Mouse (Mus musculus): ENCODE results near the gene Hoxb3.

Gene Hoxb3

GRCm38 (mm10) chr11:96302381-96303150, 20.6 kb upstream of the Hoxb3 start:
- DNase-seq (ENCODE audit: extremely low read depth, insufficient read length, low spot score), result no peak

GRCm38 (mm10) chr11:96303151-96304099, 19.7 kb upstream of the Hoxb3 start, which contains the start of gene Hoxb5:
Gene Hoxb5, plus strand, starts transcription at chr11:96303336.
- DNase-seq (ENCODE audit: extremely low read depth, insufficient read length, low spot score), result peak; percentile 61

GRCm38 (mm10) chr11:96304381-96305195, 18.5 kb upstream of the Hoxb3 start:
- DNase-seq (ENCODE audit: extremely low read depth, insufficient read length, low spot score), result no peak

GRCm38 (mm10) chr11:96305505-96306182, 17.5 kb upstream of the Hoxb3 start:
- no peak for DNase-seq (ENCODE audit: extremely low read depth, insufficient read length, low spot score)

- DNase-seq (ENCODE audit: extremely low read depth, insufficient read length, low spot score), result no peak
Measured at GRCm38 (mm10) chr11:96306183-96306907, 16.8 kb upstream of the Hoxb3 start.

GRCm38 (mm10) chr11:96306908-96307269, 16.2 kb upstream of the Hoxb3 start:
- no peak for DNase-seq (ENCODE audit: extremely low read depth, insufficient read length, low spot score)

- no peak for DNase-seq (ENCODE audit: extremely low read depth, insufficient read length, low spot score)
Measured at GRCm38 (mm10) chr11:96308763-96309162, 14.4 kb upstream of the Hoxb3 start.

- no peak for DNase-seq (ENCODE audit: extremely low read depth, insufficient read length, low spot score)
Measured at GRCm38 (mm10) chr11:96309288-96309687, 13.8 kb upstream of the Hoxb3 start.

- DNase-seq (ENCODE audit: extremely low read depth, insufficient read length, low spot score), result no peak
Measured at GRCm38 (mm10) chr11:96310183-96310938, 12.8 kb upstream of the Hoxb3 start.

GRCm38 (mm10) chr11:96311097-96311496, 12.0 kb upstream of the Hoxb3 start:
- no peak for DNase-seq (ENCODE audit: extremely low read depth, insufficient read length, low spot score)

GRCm38 (mm10) chr11:96311520-96312417, 11.4 kb upstream of the Hoxb3 start:
- no peak for DNase-seq (ENCODE audit: extremely low read depth, insufficient read length, low spot score)

GRCm38 (mm10) chr11:96313134-96313533, 10.0 kb upstream of the Hoxb3 start:
- DNase-seq (ENCODE audit: extremely low read depth, insufficient read length, low spot score), result no peak

- no peak for DNase-seq (ENCODE audit: extremely low read depth, insufficient read length, low spot score)
Measured at GRCm38 (mm10) chr11:96313806-96314428, 9.2 kb upstream of the Hoxb3 start.

GRCm38 (mm10) chr11:96314671-96315343, 8.3 kb upstream of the Hoxb3 start:
- DNase-seq (ENCODE audit: extremely low read depth, insufficient read length, low spot score), result no peak

- DNase-seq (ENCODE audit: extremely low read depth, insufficient read length, low spot score), result no peak
Measured at GRCm38 (mm10) chr11:96315344-96315681, 7.8 kb upstream of the Hoxb3 start.

GRCm38 (mm10) chr11:96316696-96317607, 6.2 kb upstream of the Hoxb3 start:
- no peak for DNase-seq (ENCODE audit: extremely low read depth, insufficient read length, low spot score)

Measured in 3134 (cell line).